Mouse (Mus musculus): Measurements from ENCODE around the gene Ager. TPM values are rescaled to one million over a fixed set of nuclear protein-coding genes. Genes with fewer than 3 reads are reported as not detected.

Ager gene
- 0.95 and 1.1 TPM in 2 replicates for polyA plus RNA-seq (2015; fragmentation: Nextera tagmentation; extraction: Ambion mirVana)

- H3K27me3 ChIP-seq (ENCODE audit: control insufficient read depth, insufficient read depth, low read depth, low read length) = no peaks in the 10 kb centered on the region
- no peak within 1 kb of the TSS for H3K4me3 ChIP-seq (ENCODE audit: low read depth, low read length)
- H3K4me1 ChIP-seq (ENCODE audit: control insufficient read depth, insufficient read depth, low read length) = peaks cover 23% of the 10 kb centered on the region
- H3K27ac ChIP-seq (ENCODE audit: low read length) = no peak within 1 kb of the TSS
- H3K9ac ChIP-seq (ENCODE audit: low read depth, low read length) = no peak within 1 kb of the TSS
- H3K36me3 ChIP-seq (ENCODE audit: control insufficient read depth, insufficient read depth, low read length) = peaks cover 21% of the 10 kb centered on the region
- no peak within 1 kb of the TSS for H3K4me2 ChIP-seq (ENCODE audit: low read length)
- WGBS = 37% methylated on average over 4 of the region's 6 CpGs
- ATAC-seq = no peak
- H3K9me3 ChIP-seq (replicated peaks; ENCODE audit: control insufficient read depth, low read length, poor library complexity, severe bottlenecking) = no peaks in the 10 kb centered on the region
Measured at GRCm38 (mm10) chr17:34597566-34598095, at the start of gene Ager. TSS of gene Ager (plus strand) at chr17:34597862.

GRCm38 (mm10) chr17:34549156-34549555 lies 48.5 kb upstream of the Ager start:
- H3K27ac ChIP-seq (ENCODE audit: low read length) = no peak overlapping the region
- H3K9me3 ChIP-seq (replicated peaks; ENCODE audit: control insufficient read depth, low read length, poor library complexity, severe bottlenecking) = no peaks in the 10 kb centered on the region
- no peaks in the 10 kb centered on the region for H3K36me3 ChIP-seq (ENCODE audit: control insufficient read depth, insufficient read depth, low read length)
- no peak overlapping the region for H3K4me3 ChIP-seq (ENCODE audit: low read depth, low read length)
- H3K9ac ChIP-seq (ENCODE audit: low read depth, low read length) = no peak overlapping the region
- H3K4me1 ChIP-seq (ENCODE audit: control insufficient read depth, insufficient read depth, low read length) = no peaks in the 10 kb centered on the region
- ATAC-seq = no peak
- no peak overlapping the region for H3K4me2 ChIP-seq (ENCODE audit: low read length)
- WGBS = 93% methylated on average over 3 of the region's 3 CpGs
- H3K27me3 ChIP-seq (ENCODE audit: control insufficient read depth, insufficient read depth, low read depth, low read length) = no peaks in the 10 kb centered on the region

- no peaks in the 10 kb centered on the region for H3K36me3 ChIP-seq (ENCODE audit: control insufficient read depth, insufficient read depth, low read length)
- WGBS = 78% methylated on average over 2 of the region's 2 CpGs
- H3K9ac ChIP-seq (ENCODE audit: low read depth, low read length) = no peak overlapping the region
- ATAC-seq = no peak
- no peaks in the 10 kb centered on the region for H3K4me1 ChIP-seq (ENCODE audit: control insufficient read depth, insufficient read depth, low read length)
- H3K4me2 ChIP-seq (ENCODE audit: low read length) = no peak overlapping the region
- no peak overlapping the region for H3K4me3 ChIP-seq (ENCODE audit: low read depth, low read length)
- H3K27ac ChIP-seq (ENCODE audit: low read length) = no peak overlapping the region
- H3K9me3 ChIP-seq (replicated peaks; ENCODE audit: control insufficient read depth, low read length, poor library complexity, severe bottlenecking) = no peaks in the 10 kb centered on the region
- H3K27me3 ChIP-seq (ENCODE audit: control insufficient read depth, insufficient read depth, low read depth, low read length) = no peaks in the 10 kb centered on the region
Measured at GRCm38 (mm10) chr17:34549843-34550242, 47.8 kb upstream of the Ager start.

- Histone ChIP-seq H3K4me2 (ENCODE audit: low read length) (no peak overlapping the region), H3K4me3 (ENCODE audit: low read depth, low read length) (no peak overlapping the region), H3K27ac (ENCODE audit: low read length) (no peak overlapping the region), H3K27me3 (ENCODE audit: control insufficient read depth, insufficient read depth, low read depth, low read length) (no peaks in the 10 kb centered on the region), H3K9me3 (replicated peaks; ENCODE audit: control insufficient read depth, low read length, poor library complexity, severe bottlenecking) (no peaks in the 10 kb centered on the region), H3K9ac (ENCODE audit: low read depth, low read length) (no peak overlapping the region), H3K36me3 (ENCODE audit: control insufficient read depth, insufficient read depth, low read length) (no peaks in the 10 kb centered on the region), H3K4me1 (ENCODE audit: control insufficient read depth, insufficient read depth, low read length) (no peaks in the 10 kb centered on the region)
- WGBS = 24% methylated on average over 5 of the region's 5 CpGs
- no peak for ATAC-seq
Measured at GRCm38 (mm10) chr17:34555483-34555882, 42.2 kb upstream of the Ager start.

- H3K4me1 ChIP-seq (ENCODE audit: control insufficient read depth, insufficient read depth, low read length) = no peaks in the 10 kb centered on the region
- H3K36me3 ChIP-seq (ENCODE audit: control insufficient read depth, insufficient read depth, low read length) = no peaks in the 10 kb centered on the region
- ATAC-seq = no peak
- H3K9ac ChIP-seq (ENCODE audit: low read depth, low read length) = no peak overlapping the region
- H3K4me2 ChIP-seq (ENCODE audit: low read length) = no peak overlapping the region
- WGBS = 87% methylated on average over 8 of the region's 8 CpGs
- H3K9me3 ChIP-seq (replicated peaks; ENCODE audit: control insufficient read depth, low read length, poor library complexity, severe bottlenecking) = no peaks in the 10 kb centered on the region
- no peak overlapping the region for H3K27ac ChIP-seq (ENCODE audit: low read length)
- no peaks in the 10 kb centered on the region for H3K27me3 ChIP-seq (ENCODE audit: control insufficient read depth, insufficient read depth, low read depth, low read length)
- H3K4me3 ChIP-seq (ENCODE audit: low read depth, low read length) = no peak overlapping the region
Measured at GRCm38 (mm10) chr17:34556406-34556805, 41.3 kb upstream of the Ager start.

- Histone ChIP-seq H3K4me2 (ENCODE audit: low read length) (no peak overlapping the region), H3K9me3 (replicated peaks; ENCODE audit: control insufficient read depth, low read length, poor library complexity, severe bottlenecking) (no peaks in the 10 kb centered on the region), H3K27me3 (ENCODE audit: control insufficient read depth, insufficient read depth, low read depth, low read length) (no peaks in the 10 kb centered on the region), H3K4me1 (ENCODE audit: control insufficient read depth, insufficient read depth, low read length) (no peaks in the 10 kb centered on the region), H3K4me3 (ENCODE audit: low read depth, low read length) (no peak overlapping the region), H3K36me3 (ENCODE audit: control insufficient read depth, insufficient read depth, low read length) (no peaks in the 10 kb centered on the region), H3K9ac (ENCODE audit: low read depth, low read length) (no peak overlapping the region), H3K27ac (ENCODE audit: low read length) (no peak overlapping the region)
- ATAC-seq = no peak
- 82% methylated on average over 11 of the region's 11 CpGs for WGBS
Measured at GRCm38 (mm10) chr17:34557411-34557810, 40.3 kb upstream of the Ager start.

GRCm38 (mm10) chr17:34559116-34559515 lies 38.5 kb upstream of the Ager start:
- Histone ChIP-seq H3K9me3 (replicated peaks; ENCODE audit: control insufficient read depth, low read length, poor library complexity, severe bottlenecking) (no peaks in the 10 kb centered on the region), H3K36me3 (ENCODE audit: control insufficient read depth, insufficient read depth, low read length) (no peaks in the 10 kb centered on the region), H3K4me3 (ENCODE audit: low read depth, low read length) (no peak overlapping the region), H3K27me3 (ENCODE audit: control insufficient read depth, insufficient read depth, low read depth, low read length) (no peaks in the 10 kb centered on the region), H3K9ac (ENCODE audit: low read depth, low read length) (no peak overlapping the region), H3K4me1 (ENCODE audit: control insufficient read depth, insufficient read depth, low read length) (no peaks in the 10 kb centered on the region), H3K4me2 (ENCODE audit: low read length) (no peak overlapping the region), H3K27ac (ENCODE audit: low read length) (no peak overlapping the region)
- 90% methylated on average over 7 of the region's 7 CpGs for WGBS
- no peak for ATAC-seq

GRCm38 (mm10) chr17:34559895-34560294 lies 37.8 kb upstream of the Ager start:
- WGBS = 35% methylated on average over 15 of the region's 15 CpGs
- H3K4me2 ChIP-seq (ENCODE audit: low read length) = no peak overlapping the region
- no peaks in the 10 kb centered on the region for H3K36me3 ChIP-seq (ENCODE audit: control insufficient read depth, insufficient read depth, low read length)
- H3K27me3 ChIP-seq (ENCODE audit: control insufficient read depth, insufficient read depth, low read depth, low read length) = no peaks in the 10 kb centered on the region
- H3K4me1 ChIP-seq (ENCODE audit: control insufficient read depth, insufficient read depth, low read length) = no peaks in the 10 kb centered on the region
- H3K9me3 ChIP-seq (replicated peaks; ENCODE audit: control insufficient read depth, low read length, poor library complexity, severe bottlenecking) = no peaks in the 10 kb centered on the region
- ATAC-seq = no peak
- H3K9ac ChIP-seq (ENCODE audit: low read depth, low read length) = no peak overlapping the region
- H3K4me3 ChIP-seq (ENCODE audit: low read depth, low read length) = no peak overlapping the region
- no peak overlapping the region for H3K27ac ChIP-seq (ENCODE audit: low read length)

- H3K9ac ChIP-seq (ENCODE audit: low read depth, low read length) = no peak overlapping the region
- H3K36me3 ChIP-seq (ENCODE audit: control insufficient read depth, insufficient read depth, low read length) = no peaks in the 10 kb centered on the region
- WGBS = 87% methylated on average over 6 of the region's 6 CpGs
- no peaks in the 10 kb centered on the region for H3K27me3 ChIP-seq (ENCODE audit: control insufficient read depth, insufficient read depth, low read depth, low read length)
- no peak overlapping the region for H3K27ac ChIP-seq (ENCODE audit: low read length)
- ATAC-seq = no peak
- H3K9me3 ChIP-seq (replicated peaks; ENCODE audit: control insufficient read depth, low read length, poor library complexity, severe bottlenecking) = no peaks in the 10 kb centered on the region
- H3K4me1 ChIP-seq (ENCODE audit: control insufficient read depth, insufficient read depth, low read length) = no peaks in the 10 kb centered on the region
- no peak overlapping the region for H3K4me3 ChIP-seq (ENCODE audit: low read depth, low read length)
- H3K4me2 ChIP-seq (ENCODE audit: low read length) = no peak overlapping the region
Measured at GRCm38 (mm10) chr17:34560438-34560837, 37.2 kb upstream of the Ager start.

Data from midbrain, embryonic 16.5 days (tissue).